Mouse (Mus musculus) adrenal gland, postnatal 14 days (tissue): ENCODE results near the gene Svep1. TPM values are rescaled to one million over a fixed set of nuclear protein-coding genes. Genes with fewer than 3 reads are reported as not detected.

ENCODE experiments used
- DNase-seq: peaks from one replicate; pipeline ENCODE4 v3.0.0; 2021; ENCODE audit warnings: mixed read lengths
- long read RNA-seq, 2 experiments: library from polyadenylated mRNA; stranded (forward); transcript quantifications; one replicate each; pipeline ENCODE4 v2.0.0; 2021
- total RNA-seq: library from RNA; stranded (reverse); gene quantifications from 2 replicates; pipeline ENCODE4 v1.2.3, GENCODE M21; 2021

Gene Svep1
- 13.6 and 14.0 TPM in 2 replicates for total RNA-seq
- long read RNA-seq, experiment 1, partial matches to known transcripts: 1 of 1 reads
- long read RNA-seq, experiment 1, other reads (novel, unspliced or antisense): 0 of 1 reads
- long read RNA-seq, experiment 2, partial matches to known transcripts: 3 of 4 reads
- long read RNA-seq, experiment 2, other reads (novel, unspliced or antisense): 1 of 4 reads

- DNase-seq: peak; percentile 52
Measured at GRCm38 (mm10) chr4:58206115-58206945, at the start of gene Svep1. Gene Svep1 (minus strand): TSS chr4:58206859.

GRCm38 (mm10) chr4:58253410-58253809, 46.8 kb upstream of the Svep1 start:
- peak; percentile 62 for DNase-seq

DNA sequence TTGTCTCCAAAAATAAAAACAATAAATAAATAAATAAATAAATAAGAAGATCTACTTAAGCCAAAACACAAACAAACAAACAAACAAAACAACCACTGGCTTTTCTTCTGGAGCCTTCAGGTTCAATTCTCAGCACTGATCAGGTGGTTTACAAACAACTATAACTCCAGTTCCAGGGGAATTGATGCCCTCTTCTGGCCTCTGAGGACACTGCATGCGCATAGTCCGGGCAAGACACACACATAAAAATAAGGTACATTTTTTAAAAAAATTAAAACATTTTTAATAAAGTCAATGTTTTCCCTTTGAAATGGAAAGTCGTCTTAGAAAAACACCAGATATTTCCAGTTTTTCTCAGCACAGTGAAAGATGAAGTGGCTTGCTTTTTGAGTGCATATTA, 45.7 kb upstream of the Svep1 start:
- DNase-seq: no peak

DNA sequence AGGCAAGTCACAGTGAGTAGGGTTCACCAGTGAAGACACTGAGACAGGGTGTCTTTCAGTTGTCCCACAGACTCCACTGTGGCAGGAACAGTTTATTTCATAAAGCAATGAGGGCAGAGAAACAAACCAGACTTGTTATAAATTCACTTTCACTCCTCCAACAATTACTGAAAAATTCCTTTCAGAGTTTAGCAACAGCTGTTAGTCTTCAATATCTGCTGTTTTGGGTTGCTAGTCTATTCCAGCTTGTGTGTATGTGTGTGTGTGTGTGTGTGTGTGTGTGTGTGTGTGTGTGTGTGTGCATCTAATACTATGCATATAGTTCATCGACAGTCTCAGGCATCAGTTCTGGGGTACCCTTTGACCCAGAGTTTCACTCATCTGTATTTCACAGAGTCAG, 38.9 kb upstream of the Svep1 start:
- DNase-seq: no peak

DNA sequence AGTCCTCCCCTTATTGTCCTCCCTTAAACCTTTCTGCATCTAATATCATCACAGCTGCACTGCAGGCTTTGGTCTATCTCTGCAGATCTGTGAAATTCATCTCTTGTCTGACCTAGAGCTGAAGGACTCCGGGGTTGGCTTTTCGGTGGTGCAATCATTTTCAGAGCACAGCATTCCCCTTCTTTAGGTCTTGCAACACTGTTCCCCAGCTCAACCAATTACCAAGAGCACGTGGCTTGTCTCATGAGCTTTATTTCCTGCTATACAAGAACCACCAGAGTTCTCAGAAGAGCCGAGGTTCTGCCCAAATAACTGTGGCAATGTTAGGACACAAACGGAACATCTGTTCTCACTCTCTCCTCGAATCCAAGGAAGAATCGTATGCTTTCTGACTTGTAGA, 33.8 kb upstream of the Svep1 start:
- peak; percentile 67 for DNase-seq

DNA sequence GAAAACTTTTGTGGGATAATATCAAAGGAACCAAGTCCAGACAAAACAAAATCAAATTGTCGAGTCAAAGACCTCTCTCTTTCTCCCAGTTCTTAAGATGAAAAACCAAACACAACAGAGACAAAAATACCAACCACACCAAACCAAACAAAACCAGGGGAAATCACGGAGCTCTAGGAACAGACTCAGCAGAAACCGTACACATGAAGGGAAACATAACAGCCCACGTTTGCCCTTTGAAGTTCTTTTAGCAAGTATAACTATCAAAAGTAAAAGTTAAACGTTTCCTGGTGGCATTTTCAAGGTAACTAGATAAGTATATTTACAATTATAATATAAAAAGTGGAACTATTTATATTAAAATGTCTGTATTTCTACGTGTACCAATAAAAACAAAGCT, 29.2 kb upstream of the Svep1 start:
- DNase-seq: no peak

DNA sequence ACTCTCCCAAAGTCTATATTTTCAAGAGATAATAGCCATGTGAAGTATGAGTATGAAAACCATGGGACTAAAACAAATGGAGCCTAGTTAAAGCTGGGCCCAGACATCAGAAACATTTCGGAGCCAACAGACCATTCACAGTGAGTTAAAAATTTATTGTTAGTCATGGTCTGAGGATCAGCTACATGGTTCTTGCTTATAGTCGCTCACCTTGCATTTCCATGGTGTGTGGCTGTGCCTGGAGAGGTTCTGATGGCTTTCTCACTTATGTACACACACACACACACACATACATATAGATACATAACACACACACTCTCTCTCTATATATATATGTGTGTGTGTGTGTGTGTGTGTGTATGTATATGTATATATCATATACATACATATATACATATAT, 16.8 kb upstream of the Svep1 start:
- DNase-seq: no peak

DNA sequence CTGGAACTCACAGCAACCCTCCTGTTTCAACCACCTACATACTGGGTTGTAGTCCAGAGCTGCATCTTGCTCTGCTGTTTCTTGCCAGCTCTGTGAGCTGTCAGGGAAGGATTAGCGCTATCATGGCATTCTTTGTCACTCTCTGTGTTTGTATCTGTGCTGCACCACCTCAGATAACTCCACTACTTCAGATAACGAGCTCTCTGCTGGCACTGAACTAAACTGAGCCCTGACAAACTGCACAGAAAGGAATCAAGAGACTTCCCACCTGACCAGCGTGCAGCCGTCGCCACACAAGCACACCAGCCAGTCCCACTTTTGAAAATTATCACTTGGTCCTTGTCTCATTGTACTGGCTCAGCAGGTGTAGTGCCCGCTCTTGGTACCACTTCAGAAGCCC, 4.7 kb upstream of the Svep1 start:
- DNase-seq: no peak

DNA sequence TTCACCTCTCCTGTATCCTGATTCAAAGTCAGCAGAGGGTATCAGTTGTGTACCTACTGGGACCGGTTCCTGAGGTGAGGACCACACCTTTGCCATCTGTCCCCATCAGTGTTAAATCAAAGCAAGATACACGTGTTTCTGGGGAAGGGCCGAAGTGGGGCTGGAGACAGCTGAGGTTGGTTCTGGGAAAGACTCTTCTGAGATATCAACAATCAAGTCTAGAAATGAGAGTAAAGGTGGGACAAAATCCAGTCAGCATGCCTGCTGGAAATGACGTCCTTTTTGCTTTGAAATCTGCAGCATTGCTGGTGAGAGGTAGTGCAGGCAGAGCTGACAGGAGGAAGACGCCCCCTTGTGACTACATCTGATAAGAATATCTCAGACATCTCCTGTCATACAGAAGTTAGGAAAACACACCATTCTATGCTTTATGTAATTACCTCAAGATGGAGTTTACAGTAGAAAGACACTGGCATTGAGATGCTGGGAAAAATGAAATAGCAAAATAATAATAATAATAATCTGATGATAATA, 4.0 kb upstream of the Svep1 start:
- DNase-seq: peak; percentile 33

GRCm38 (mm10) chr4:58205750-58206114, 927 bp downstream of the Svep1 start:
- peak; percentile 26 for DNase-seq

DNA sequence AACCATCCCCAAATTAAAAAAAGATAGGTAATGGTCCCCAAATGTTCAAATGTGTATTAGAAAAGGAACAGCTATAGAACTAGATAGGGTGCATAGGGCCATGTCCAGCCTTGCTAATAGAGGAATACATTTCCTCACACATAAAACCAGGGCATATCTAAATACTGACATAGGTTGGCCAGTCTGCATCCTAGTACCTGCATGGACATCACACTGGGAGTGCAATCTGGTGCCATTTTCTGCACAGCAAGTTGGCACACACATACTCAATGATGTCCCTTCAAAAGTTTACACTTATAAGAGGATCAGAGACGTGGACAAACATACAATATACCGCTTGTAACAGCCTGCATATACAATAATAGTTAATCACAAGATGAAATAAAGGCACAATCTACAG, 5.0 kb downstream of the Svep1 start:
- DNase-seq: no peak

- DNase-seq: peak; percentile 54
Measured at GRCm38 (mm10) chr4:58200826-58201225, 5.8 kb downstream of the Svep1 start.

- DNase-seq: no peak
Measured at GRCm38 (mm10) chr4:58197230-58197629, 9.4 kb downstream of the Svep1 start.

- DNase-seq: peak; percentile 11
Measured at GRCm38 (mm10) chr4:58196795-58197194, 9.9 kb downstream of the Svep1 start.

DNA sequence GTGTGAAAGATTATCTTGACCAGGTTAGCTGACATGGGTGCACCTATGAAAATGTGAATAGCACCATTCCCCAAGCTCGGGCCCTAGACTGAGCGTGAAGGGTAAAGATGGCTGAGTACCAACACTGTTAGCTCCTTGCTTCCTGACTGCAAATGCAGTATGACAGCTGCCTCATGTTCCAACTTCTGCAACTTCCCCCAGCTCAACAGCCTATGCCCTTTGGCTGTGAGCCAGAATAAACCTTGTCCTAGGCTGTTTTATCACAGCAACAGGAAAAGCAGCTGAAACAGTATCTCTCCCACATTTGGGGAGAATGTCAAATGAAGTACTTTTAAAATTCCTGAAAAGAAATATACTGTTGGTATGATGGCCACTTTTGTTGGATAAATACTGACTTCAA, 10.7 kb downstream of the Svep1 start:
- no peak for DNase-seq

- DNase-seq: no peak
Measured at GRCm38 (mm10) chr4:58189281-58189680, 17.4 kb downstream of the Svep1 start.

GRCm38 (mm10) chr4:58185401-58185800, 21.3 kb downstream of the Svep1 start:
- DNase-seq: no peak

DNA sequence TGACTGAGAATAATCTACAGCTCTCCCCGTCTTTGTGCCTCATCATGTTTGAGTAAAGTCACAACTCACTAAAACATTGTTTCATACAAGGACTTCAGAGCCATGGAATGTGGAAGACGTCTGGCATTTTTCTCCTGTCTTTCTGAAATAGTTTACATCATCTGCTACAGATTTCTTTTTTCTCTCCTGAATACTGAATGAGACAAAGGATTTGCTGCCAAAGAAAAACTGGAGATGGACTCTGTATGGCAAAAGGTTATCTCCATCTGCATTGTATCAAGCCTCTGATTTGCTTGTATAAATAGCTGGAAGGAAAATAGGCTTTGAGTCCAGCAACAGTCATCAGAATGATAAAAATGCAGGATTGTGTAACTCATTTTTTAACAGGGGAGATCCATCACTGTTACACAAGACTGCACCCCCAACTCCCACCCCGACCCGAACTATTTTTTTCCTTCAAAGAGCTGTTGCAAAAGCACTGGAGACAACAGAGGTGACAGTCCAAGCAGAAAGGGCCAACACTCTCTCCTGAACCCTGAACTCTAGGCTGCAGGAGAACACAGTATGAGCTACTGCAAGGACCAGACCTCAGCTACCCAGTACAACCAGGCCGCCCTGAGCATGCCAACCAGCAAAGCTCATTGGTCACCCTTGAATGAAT, 21.8 kb downstream of the Svep1 start:
- peak; percentile 17 for DNase-seq

GRCm38 (mm10) chr4:58183897-58184296, 22.8 kb downstream of the Svep1 start:
- DNase-seq: no peak

DNA sequence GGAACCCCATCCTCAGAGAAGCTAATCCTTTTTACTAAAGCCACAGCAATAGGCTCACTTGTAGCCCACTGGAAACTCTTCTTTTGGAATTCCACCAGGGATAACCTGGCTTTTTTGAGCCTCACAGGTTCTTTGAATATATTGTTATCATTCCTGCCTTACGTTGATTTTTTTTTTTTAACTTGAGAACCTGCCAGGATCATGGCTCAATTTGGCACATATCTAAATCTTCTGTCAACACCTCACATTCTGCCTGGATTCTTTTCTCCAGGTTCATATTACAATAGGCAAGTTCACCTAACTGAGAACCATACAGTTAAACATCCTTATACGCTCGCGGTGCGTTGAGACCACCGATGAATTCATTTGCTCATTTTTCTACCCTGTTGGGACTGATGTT, 28.2 kb downstream of the Svep1 start:
- DNase-seq: no peak

GRCm38 (mm10) chr4:58177256-58177655, 29.4 kb downstream of the Svep1 start:
- peak; percentile 23 for DNase-seq

- no peak for DNase-seq
Measured at GRCm38 (mm10) chr4:58174435-58174987, 32.1 kb downstream of the Svep1 start.

DNA sequence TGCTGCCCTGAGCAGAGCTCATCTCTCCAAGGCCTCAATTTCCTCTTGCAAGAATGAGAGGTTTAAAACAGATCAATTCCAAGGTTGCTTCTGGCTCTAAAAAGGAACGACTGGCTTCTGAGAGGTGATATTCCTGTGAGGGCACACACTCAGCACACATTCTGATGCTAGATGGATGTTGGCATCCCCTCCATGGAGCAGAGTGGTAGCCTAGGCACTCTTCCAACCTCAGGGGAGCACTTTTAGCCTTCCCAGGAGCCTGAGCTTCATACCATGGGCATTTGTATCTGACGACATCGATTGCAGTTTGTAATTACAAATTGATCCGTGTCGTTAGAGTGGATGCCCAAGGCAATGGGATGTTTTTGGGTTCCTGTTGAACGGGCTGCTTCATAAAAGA, 33.3 kb downstream of the Svep1 start:
- DNase-seq: no peak
